Mouse (Mus musculus) fat pad, adult 2 months (tissue): ENCODE results near the gene Gm5901.
"Not testable (repeated sequence)": the region's sequence is repeated elsewhere in the genome, so short reads cannot be mapped to it uniquely, and the experiment has no call there.

ENCODE experiments used
- DNase-seq: peaks from one replicate; pipeline ENCODE4 v3.0.0-alpha.2; 2011; ENCODE audit warnings: low read depth, low spot score; ENCODE audit errors: extremely low read depth

Gm5901 gene

DNA sequence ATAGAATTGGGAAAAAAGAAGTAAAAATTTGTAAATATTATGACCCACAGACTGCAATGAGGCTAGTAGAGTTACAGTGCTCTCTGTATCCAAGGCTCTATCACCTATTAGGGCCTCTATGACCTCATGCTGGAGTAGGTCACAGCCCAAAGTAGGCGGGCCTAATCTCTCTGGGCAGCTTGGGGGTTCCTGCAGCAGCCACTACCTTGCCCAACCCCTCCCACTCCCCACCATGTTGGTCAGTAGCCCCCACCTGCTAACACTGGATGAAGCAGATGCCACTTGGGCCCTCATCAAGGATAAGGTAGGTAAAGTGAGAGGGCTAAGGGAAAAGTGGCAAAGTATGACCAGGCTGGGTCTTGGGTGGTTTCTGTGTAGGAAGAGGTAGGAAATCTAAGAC lies at the start of gene Gm5901:
Gene Gm5901 (plus strand): TSS at position 173 of the 400 bp plus-strand sequence.
- no peak for DNase-seq

DNA sequence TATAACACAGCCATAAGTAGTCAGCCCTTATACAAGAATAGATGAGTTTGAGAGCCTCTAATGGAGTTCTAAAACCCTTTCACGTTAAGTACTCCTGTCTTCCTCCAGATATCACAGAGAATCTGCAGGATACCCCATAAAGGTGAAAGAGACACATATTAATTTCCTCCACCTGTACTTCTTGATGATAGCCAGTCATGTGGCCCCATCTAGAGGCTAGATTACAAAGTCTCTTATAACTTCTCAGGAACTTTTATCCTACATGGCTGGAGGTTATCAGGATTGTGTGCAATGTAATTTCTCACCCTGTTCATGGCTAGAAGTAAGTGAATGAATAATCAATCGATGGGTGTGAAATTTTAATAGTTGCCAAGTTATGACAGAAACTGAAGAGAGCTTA lies 49.5 kb upstream of the Gm5901 start:
- DNase-seq: no peak

DNA sequence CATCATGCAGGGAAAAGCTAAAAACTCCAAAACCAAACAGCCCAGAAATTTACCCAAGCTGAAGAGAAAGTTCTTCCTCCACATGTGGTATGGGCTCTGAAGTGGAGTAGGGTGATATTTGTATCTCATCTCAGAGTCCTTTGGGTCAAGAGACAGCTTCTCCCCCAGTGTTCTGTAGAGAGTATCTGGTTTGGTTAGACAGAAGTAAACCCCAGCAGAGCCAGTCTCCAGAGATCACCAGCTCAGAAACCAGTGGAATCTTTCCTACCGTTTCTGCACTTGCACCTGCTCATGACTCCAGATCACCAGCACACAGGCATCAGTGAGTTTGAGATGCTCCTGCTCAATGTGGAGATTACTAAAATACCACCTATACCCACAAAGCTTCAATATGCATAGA lies 40.8 kb upstream of the Gm5901 start, which contains the start of gene Olfr690:
Gene Olfr690 (minus strand): TSS at position 101 of the 400 bp plus-strand sequence.
- DNase-seq: no peak

DNA sequence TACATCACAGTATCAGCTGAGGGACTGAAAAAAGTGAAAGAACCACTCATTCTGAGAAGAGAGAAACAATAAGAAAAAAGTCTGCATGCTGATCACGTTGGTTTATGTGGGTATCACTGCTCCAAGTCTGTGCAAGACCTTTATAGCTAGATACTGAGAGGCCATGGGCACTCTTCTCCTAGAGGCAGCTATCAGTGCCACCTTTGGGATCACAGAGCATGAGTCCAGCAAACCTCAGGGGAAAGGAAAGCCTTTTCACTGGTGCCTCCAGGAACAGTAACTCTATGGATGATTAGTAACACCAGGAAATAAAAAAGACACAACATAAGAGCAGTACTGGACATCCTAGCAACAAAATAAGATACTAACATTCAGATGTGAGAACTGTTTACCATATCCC lies 32.7 kb upstream of the Gm5901 start, which contains the start of gene Olfr691:
Gene Olfr691 (minus strand): TSS at position 101 of the 400 bp plus-strand sequence.
- DNase-seq: no peak

GRCm38 (mm10) chr7:105342752-105343151 lies 32.1 kb upstream of the Gm5901 start:
- no peak for DNase-seq

- not testable (repeated sequence) for DNase-seq
These were observed 18.8 kb upstream of the Gm5901 start for GRCm38 (mm10) chr7:105356064-105356463.

DNA sequence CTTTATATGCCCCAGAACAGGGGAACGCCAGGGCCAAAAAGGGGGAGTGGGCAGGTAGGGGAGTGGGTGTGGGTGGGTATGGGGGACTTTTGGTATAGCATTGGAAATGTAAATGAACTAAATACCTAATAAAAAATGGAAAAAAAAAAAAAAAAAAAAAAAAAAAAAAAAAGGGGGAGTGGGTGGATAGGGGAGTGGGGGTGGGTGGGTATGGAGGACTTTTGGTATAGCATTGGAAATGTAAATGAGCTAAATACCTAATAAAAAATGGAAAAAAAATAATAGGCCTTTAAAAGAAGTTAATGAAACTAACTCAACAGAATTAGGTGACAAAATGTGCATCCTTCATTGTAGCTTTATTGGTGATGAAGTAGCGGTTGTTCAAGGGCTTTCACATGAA lies 18.4 kb upstream of the Gm5901 start:
- DNase-seq: not testable (repeated sequence)

- no peak for DNase-seq
These were observed 13.1 kb upstream of the Gm5901 start for GRCm38 (mm10) chr7:105361713-105362112.

GRCm38 (mm10) chr7:105367268-105367667 lies 7.6 kb upstream of the Gm5901 start:
- DNase-seq: no peak

- DNase-seq: no peak
These were observed 6.9 kb upstream of the Gm5901 start, which contains the start of gene Olfr692 for GRCm38 (mm10) chr7:105367930-105368329. Gene Olfr692 (plus strand): TSS chr7:105368230.

GRCm38 (mm10) chr7:105368521-105368920 lies 6.3 kb upstream of the Gm5901 start:
- DNase-seq: no peak

DNA sequence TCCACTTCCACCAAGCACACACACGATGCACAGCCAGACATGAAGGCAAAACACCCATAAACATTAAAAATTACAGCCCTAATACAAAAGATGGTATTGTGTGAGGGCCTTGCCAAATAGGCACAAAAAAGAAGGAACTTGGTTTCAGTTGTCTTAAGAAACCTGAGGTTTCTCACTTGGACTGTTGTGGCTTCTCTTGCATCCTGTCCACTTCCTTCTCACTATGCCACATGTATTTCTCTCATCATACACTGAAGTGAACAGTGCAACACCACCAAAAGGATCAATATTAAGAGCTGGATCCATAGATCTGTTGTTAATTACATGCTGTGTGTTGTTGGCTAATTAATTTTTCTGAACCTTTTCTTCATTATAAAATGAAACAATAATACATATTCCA lies 1.9 kb upstream of the Gm5901 start:
- DNase-seq: no peak

DNA sequence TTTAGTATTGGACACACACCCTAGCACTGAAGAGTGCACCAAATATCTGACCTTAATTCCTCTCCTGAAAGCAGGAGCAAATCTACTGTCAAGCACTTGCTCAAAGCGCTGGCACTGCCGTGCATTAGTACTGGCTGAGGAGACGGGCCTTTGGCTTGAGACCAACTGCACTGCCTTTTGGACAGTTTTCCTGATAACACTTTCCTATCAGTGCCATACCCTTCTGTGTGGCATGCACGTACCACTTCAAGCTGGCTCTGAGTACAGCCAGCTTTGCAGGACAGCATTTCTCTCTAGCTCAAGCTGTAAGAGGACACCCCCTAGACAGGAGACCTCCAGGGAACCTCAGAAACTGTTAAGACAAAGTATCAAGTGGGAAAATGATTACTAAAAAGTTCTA lies 1.3 kb upstream of the Gm5901 start:
- no peak for DNase-seq

DNA sequence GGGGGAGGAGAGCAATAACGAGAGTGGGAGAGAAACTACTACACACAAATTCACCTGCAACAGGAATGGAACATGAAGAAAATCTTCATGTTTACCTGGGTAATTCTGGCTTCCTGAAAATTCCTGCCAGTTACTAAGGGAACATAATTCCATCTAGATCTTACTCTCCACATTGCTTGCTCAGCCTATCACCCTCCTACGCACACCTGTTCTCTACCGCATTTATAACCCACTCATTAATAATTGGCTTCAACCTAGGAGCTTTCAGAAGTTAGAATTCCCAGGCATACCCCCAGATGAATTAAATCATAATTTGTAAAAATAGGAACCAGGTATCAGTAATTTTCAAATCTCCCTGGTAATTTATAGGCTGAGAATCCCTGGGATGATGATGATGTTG lies 862 bp upstream of the Gm5901 start:
- no peak for DNase-seq

GRCm38 (mm10) chr7:105380329-105380728 lies 5.5 kb downstream of the Gm5901 start:
- no peak for DNase-seq

- no peak for DNase-seq
These were observed 12.9 kb downstream of the Gm5901 start for GRCm38 (mm10) chr7:105387696-105388095.

DNA sequence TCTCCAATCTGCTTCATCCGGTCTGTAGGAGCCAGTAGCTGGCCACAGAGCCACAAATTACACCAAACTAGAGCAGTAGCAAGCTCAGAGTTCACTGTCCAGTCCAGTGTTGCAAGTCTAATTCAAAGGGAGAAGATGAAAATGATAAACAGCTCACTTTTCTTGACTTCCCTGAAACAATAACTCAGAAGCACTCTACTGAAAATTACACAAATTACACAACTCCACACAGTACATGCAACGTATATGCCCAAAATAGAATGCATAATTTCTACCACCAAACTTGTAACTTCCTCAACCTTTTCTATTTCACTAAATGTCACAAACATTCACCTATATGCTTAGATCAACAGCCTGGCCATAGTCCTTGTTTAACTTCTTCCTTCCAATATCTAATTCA lies 15.4 kb downstream of the Gm5901 start:
- no peak for DNase-seq

- no peak for DNase-seq
These were observed 19.8 kb downstream of the Gm5901 start for GRCm38 (mm10) chr7:105394606-105395005.

- no peak for DNase-seq
These were observed 20.4 kb downstream of the Gm5901 start for GRCm38 (mm10) chr7:105395131-105395820.

- DNase-seq: no peak
These were observed 21.3 kb downstream of the Gm5901 start for GRCm38 (mm10) chr7:105396126-105396525.

DNA sequence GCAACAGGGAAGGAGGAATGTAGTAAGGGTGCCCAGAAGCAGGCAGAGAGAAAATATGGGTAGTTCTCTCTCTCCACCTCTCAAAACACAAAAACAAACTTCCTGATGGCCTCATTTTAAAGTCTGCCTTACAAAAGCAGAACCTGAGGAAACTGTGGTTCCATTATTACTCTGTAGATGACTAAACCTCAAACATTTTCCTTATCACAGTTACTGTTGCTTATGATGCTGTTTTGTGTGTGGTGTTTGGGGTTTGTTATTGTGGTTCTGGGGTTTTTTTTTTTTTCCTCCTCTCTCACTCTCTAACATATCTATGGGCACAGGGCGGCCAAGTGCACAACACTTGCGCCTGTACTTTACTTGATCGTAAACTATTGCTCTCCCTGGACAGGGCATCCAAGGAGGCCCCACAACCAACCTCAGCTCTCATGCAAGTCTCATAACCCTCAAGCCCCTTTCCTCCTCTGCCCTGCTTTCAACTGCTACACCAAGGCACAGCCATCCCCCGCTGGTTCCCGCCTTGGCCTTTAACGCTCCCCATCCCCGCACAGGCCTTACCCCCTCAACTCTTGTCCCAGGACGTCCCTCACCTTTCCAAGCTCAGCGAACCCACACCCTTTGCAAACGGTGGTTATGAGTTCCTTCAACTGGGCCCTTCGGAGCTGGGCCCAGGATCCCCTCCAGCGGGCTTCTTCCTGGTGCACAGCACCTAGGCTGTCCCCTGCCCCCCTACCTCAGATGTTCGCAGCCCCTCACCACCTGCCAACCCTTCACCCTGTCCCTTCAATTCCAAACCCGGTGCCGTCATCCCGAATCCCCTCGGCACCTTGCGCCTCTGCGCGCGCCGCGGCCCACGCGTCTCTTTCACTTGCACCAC lies 24.5 kb downstream of the Gm5901 start:
- no peak for DNase-seq
